Mouse (Mus musculus): ENCODE measurements around the gene Sidt2.

DNA sequence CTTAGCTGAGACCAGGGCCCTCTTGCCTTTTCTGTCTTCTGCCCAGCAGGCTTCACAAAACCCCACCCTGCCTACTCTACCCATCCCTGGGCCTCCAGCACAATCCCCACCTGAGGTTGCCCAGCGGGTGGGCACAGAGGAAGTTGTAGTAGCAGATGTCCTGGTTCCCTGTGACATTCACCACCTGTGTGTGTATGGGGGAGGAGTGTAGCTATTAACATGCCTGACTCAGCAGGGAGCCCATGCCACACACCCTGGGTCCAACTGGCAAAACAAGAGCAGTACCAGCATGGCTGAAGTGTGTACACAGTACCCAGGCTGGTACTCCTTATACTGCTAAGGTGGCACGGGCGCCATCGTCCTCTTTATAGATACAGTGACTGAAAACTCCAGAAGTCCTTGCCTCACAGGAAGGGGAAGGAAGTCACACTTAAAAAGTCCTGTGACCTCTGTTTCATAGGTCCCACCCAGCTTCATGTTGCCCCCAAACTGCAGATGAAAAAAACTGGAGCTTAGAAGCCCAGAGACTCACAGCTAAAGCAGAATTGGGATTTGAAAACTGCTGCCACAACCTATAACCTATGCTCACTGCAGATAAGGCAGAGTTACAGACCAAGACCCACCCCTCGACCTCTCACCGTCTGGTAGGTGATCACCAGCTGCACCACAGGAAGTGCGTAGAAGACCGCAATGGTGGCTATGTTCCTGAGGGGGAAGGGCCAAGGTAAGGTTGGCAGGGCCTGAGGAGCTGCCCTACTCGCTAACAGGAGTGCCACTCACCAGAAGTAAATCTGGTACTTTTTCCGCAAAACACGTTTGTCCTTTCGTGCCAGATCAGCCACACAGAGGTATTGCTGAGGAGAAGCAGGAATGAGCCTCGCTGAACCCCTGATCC, 10.3 kb downstream of the Sidt2 start:
- TF ChIP-seq FLI1 (IDR thresholded peaks at IDR 0.05; ENCODE audit: low read length) (no peak), GATA1 (IDR thresholded peaks at IDR 0.05; ENCODE audit: borderline replicate concordance, low read length) (no peak)

Data from megakaryocyte, embryonic 14.5 days (primary cell).